Mouse (Mus musculus) embryonic fibroblast, embryonic 13.5 days (primary cell): Measurements from ENCODE around the gene Cyp26b1. TPM values are rescaled to one million over a fixed set of nuclear protein-coding genes. Genes with fewer than 3 reads are reported as not detected.

Source experiments
- H3K27ac ChIP-seq: 2 replicates; pipeline ENCODE4 v1.5.1; 2012; ENCODE audit warnings: low read length, control low read depth, inconsistent platforms; ENCODE audit not compliant: insufficient read depth
- H3K4me1 ChIP-seq: 2 replicates; pipeline ENCODE4 v1.6.1; 2011; ENCODE audit warnings: low read length; ENCODE audit not compliant: control insufficient read depth, insufficient read depth
- H3K4me3 ChIP-seq: 2 replicates; pipeline ENCODE4 v1.5.1; 2011; ENCODE audit warnings: mild to moderate bottlenecking, control low read depth, low read length; ENCODE audit not compliant: insufficient read depth
- CTCF ChIP-seq: IDR thresholded peaks from 2 replicates; pipeline ENCODE4 v1.5.1; 2011; ENCODE audit warnings: mild to moderate bottlenecking, control low read depth, low read length, moderate library complexity, borderline replicate concordance; ENCODE audit not compliant: insufficient read depth
- POLR2A ChIP-seq: IDR thresholded peaks from 2 replicates; pipeline ENCODE4 v1.6.1; 2011; ENCODE audit warnings: low read depth, mild to moderate bottlenecking, control low read depth, low read length, moderate library complexity
- polyA plus RNA-seq: library from polyadenylated mRNA; stranded (reverse); fragments of >200 nt; gene quantifications from 2 replicates; pipeline ENCODE4 v1.2.4, GENCODE M21; 2011; ENCODE audit warnings: low read depth; ENCODE audit not compliant: missing spikeins, insufficient read length

Gene Cyp26b1
- polyA plus RNA-seq, 1 experiment = 12.0 TPM

DNA sequence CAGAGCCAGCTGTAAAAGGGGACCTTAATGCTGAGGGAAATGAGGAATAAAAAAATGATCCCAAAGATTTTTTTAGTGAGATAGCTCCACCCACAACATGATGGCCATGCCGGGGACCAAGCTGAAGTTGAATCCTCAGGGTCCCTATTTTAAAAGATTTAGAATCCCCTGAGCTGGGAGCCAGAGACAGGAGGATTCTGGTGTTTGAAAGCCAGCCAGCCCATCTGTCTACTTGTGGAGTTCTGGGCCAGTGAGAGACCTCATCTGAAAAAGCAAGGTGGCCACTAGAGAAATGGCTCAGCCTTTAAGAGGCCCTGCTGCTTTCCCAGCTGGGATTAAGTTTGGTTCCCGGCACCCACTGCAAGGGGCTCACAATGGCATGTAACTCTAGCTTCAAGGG is 26.9 kb downstream of the Cyp26b1 start:
- no peak overlapping the region for H3K27ac ChIP-seq
- TF ChIP-seq POLR2A (no peak), CTCF (no peak)
- no peak overlapping the region for H3K4me3 ChIP-seq
- H3K4me1 ChIP-seq = peaks cover 13% of the 10 kb centered on the region; the same call in 1 of the 2 replicates

- Histone ChIP-seq H3K4me3 (no peak overlapping the region), H3K4me1 (peaks cover 16% of the 10 kb centered on the region; the same call in 1 of the 2 replicates), H3K27ac (no peak overlapping the region)
- TF ChIP-seq POLR2A = no peak
- TF ChIP-seq CTCF = no peak
Observed at GRCm38 (mm10) chr6:84565245-84565644, 28.5 kb downstream of the Cyp26b1 start.

- Histone ChIP-seq H3K4me3 (no peak overlapping the region), H3K27ac (no peak overlapping the region), H3K4me1 (peaks cover 16% of the 10 kb centered on the region)
- TF ChIP-seq POLR2A (no peak), CTCF (no peak)
Observed at GRCm38 (mm10) chr6:84562948-84563347, 30.8 kb downstream of the Cyp26b1 start.

GRCm38 (mm10) chr6:84561171-84561570 is 32.5 kb downstream of the Cyp26b1 start:
- Histone ChIP-seq H3K4me1 (peaks cover 16% of the 10 kb centered on the region), H3K4me3 (no peak overlapping the region), H3K27ac (peak overlapping the region; percentile 91)
- TF ChIP-seq POLR2A (no peak), CTCF (no peak)

DNA sequence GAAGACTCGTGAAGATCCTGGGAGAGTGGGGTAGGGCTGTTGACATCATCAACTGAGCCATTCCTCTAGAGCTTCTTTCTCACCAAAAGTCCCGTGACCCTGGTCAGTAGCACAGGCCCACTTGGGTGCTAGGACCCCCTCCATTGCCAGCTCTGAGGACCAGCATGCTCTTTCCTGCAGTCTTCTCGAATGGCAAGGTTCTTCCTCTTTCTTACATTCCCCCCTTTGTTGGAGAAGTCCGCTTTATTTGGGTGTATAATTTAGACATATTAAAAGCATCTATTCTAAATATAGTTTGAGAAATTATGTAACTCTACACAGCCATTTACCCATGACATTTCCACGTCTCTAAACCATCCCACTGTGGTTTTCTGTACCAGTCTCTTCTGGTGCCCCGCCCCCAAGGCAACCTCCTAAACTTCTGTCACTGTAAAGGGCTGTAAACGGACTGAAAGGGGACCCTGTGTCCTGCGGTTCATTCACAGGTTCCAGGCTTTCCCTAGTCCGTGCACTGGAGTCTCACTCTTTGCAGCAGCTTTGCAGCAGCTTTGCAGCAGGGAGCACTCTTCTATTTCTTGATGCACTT is 43.8 kb downstream of the Cyp26b1 start:
- Histone ChIP-seq H3K27ac (no peak overlapping the region), H3K4me1 (no peaks in the 10 kb centered on the region), H3K4me3 (no peak overlapping the region)
- TF ChIP-seq POLR2A (no peak), CTCF (no peak)

DNA sequence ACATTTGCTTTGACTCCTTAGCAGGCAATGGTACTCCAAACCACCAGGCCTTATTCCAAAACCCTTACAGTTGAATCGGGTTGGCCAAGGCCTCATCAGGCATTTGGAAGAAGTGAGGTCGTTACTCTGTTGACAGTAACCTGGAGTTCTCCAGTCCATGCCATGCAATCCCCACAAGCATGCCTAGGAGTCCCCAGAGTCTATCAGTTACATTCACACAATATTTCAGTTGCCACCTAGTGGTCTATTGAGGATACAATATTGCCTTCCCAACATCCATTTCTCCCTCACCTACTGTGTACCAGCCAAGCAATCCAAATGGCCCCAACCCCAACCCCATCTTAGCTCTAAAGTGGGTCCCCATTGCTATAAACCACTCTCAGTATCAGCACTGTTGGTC is 48.3 kb downstream of the Cyp26b1 start:
- TF ChIP-seq CTCF (no peak), POLR2A (no peak)
- Histone ChIP-seq H3K4me1 (no peaks in the 10 kb centered on the region), H3K27ac (no peak overlapping the region)

DNA sequence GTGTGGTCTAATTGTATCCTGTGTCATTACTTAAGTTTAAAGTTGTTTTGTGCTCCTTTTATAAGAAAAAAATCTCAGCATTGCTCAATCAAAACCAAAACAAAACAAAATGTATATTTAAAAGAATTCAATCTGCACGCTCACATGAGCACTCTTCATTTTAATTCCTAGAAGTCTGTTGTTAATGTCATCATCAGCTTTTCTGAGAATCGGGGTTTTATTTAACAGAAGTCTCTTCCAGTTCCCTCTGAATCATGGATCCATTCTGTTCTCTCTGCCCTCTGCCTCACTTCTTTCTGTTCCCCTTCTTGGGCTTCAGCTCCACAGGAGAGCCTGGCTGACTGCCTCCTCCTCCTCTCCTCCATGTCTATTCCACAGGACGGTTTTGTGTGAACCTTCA is 49.3 kb downstream of the Cyp26b1 start:
- Histone ChIP-seq H3K27ac (no peak overlapping the region), H3K4me1 (no peaks in the 10 kb centered on the region), H3K4me3 (no peak overlapping the region)
- TF ChIP-seq POLR2A = no peak

More for the DNA sequence above, 48.3 kb downstream of the Cyp26b1 start:
- no peak overlapping the region for H3K4me3 ChIP-seq

GRCm38 (mm10) chr6:84543516-84543915 is 50.2 kb downstream of the Cyp26b1 start:
- no peak overlapping the region for H3K27ac ChIP-seq
- H3K4me3 ChIP-seq = no peak overlapping the region
- H3K4me1 ChIP-seq = no peaks in the 10 kb centered on the region
- TF ChIP-seq CTCF (no peak), POLR2A (no peak)

DNA sequence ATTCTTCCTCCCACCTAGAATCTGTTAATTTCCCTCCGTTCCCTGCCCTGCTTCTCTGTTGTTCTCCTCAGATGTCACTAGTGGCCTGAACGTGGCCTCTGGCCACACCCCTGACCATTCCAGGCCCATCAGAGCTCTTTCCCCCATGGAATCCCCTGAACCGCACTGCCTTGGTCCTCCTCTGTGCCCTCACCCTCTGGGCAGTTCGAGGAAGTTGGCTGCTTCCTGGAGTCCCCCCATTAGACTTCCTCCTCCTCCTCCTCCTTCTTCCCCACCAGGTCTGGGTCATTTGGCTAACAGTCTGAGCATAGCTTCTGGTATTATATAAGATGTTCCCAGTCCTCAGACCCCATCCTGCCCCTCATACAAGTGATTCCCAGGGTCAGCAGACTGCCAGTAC is 53.8 kb downstream of the Cyp26b1 start:
- peaks cover under 1% of the 10 kb centered on the region; the same call in 1 of the 2 replicates for H3K4me1 ChIP-seq
- no peak overlapping the region for H3K27ac ChIP-seq
- no peak for TF ChIP-seq POLR2A
- TF ChIP-seq CTCF = no peak
- no peak overlapping the region for H3K4me3 ChIP-seq

DNA sequence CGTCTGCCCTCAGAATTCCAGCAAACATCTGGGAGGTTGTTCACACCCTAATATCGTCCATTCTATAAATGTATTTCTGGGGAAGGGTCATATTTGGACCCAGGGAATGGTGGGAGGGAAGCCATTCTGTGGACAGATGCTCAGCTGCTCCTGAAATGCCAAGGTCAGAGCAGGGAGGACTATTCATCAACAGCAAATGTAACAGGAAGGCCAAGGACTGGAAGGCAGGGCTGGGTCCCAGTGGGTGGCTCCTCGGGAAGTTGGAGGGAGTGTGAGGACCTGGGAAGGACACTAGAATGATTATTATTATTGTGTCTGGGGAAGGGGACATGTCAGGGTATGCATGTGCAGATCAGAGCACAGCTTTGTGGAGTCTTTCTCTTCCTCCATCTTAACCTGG is 55.0 kb downstream of the Cyp26b1 start:
- Histone ChIP-seq H3K4me3 (no peak overlapping the region), H3K4me1 (peaks cover 7% of the 10 kb centered on the region), H3K27ac (no peak overlapping the region)
- TF ChIP-seq POLR2A (no peak), CTCF (no peak)

DNA sequence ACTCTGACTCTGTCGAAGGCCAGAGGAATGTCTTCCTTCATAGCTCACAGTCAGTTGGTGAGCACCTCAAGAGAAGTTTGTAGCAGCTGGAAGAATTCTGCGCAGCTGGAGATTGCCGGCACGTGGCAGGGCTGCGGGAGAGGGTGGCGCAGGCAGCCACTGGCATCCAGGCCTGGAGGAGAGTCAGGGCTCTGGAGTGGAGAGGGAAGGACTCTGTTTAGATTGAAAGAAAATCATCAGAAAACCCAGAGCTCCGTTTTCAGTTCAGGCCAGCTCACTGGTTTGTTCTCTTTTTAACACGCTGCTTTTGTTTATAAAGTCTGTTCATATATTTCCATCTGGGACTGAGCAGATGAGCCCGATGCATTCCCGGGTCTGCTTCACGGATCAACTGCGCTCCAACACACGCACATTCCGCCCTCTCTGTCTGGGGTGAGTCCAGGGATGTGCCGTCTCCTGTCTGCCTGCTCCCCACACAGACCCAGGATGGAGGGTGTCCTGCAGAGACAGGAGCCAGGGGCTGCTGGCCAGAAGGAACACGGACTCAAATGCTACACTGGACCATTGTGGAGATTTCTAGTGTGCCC is 56.0 kb downstream of the Cyp26b1 start:
- TF ChIP-seq CTCF (no peak), POLR2A (no peak)

More for the DNA sequence above, 56.0 kb downstream of the Cyp26b1 start:
- Histone ChIP-seq H3K4me1 (peaks cover 7% of the 10 kb centered on the region), H3K4me3 (no peak overlapping the region), H3K27ac (no peak overlapping the region)
